Mouse (Mus musculus) olfactory bulb, adult 2 months (tissue): ENCODE data around the gene Rab7b. TPM values are rescaled to one million over a fixed set of nuclear protein-coding genes. Genes with fewer than 3 reads are reported as not detected.

Experiments used
- H3K27ac ChIP-seq: fragments of 200-500 bp; 2 replicates; pipeline ENCODE4 v1.5.1; 2012; ENCODE audit warnings: low read depth, low read length; ENCODE audit not compliant: insufficient read depth
- H3K4me1 ChIP-seq: fragments of 200-500 bp; 2 replicates; pipeline ENCODE4 v1.6.1; 2012; ENCODE audit warnings: low read length; ENCODE audit not compliant: control insufficient read depth, insufficient read depth
- H3K4me3 ChIP-seq: fragments of 200-500 bp; 2 replicates; pipeline ENCODE4 v1.5.1; 2012; ENCODE audit warnings: mild to moderate bottlenecking, low read depth, low read length, moderate library complexity; ENCODE audit not compliant: insufficient read depth
- CTCF ChIP-seq: fragments of 200-500 bp; IDR thresholded peaks from 2 replicates; pipeline ENCODE4 v1.5.1; 2012; ENCODE audit warnings: low read depth, mild to moderate bottlenecking, low read length, moderate library complexity; ENCODE audit not compliant: insufficient read depth
- POLR2A ChIP-seq: fragments of 200-500 bp; IDR thresholded peaks from 2 replicates; pipeline ENCODE4 v1.6.1; 2012; ENCODE audit warnings: mild to moderate bottlenecking, low read depth, low read length, moderate library complexity; ENCODE audit not compliant: insufficient read depth
- WGBS: fragments of 180-500 bp; shearing (Covaris S2); methylation state at CpG from one replicate; pipeline ENCODE4 v1.1.7; 2018; 5-methylcytosine and 5-hydroxymethylcytosine counted together
- polyA plus RNA-seq: library from polyadenylated mRNA; stranded (reverse); fragments of >200 nt; gene quantifications from 2 replicates; pipeline ENCODE4 v1.2.4, GENCODE M21; 2012; ENCODE audit warnings: low replicate concordance; ENCODE audit not compliant: missing spikeins, insufficient read depth, insufficient read length

The Rab7b gene
- polyA plus RNA-seq, 1 experiment = not detected

- no peak overlapping the region for H3K27ac ChIP-seq
- WGBS = 52% methylated on average over 2 of the region's 2 CpGs
- no peak overlapping the region for H3K4me3 ChIP-seq
- peaks cover 10% of the 10 kb centered on the region; the same call in 1 of the 2 replicates for H3K4me1 ChIP-seq
- TF ChIP-seq POLR2A = no peak
- TF ChIP-seq CTCF = no peak
Observed at GRCm38 (mm10) chr1:131747761-131748160, 59.3 kb downstream of the Rab7b start.

- Histone ChIP-seq H3K4me1 (peaks cover 8% of the 10 kb centered on the region; the same call in 1 of the 2 replicates), H3K4me3 (no peak overlapping the region), H3K27ac (no peak overlapping the region)
- 62% methylated on average over 2 of the region's 2 CpGs for WGBS
- TF ChIP-seq POLR2A = no peak
- TF ChIP-seq CTCF = no peak
Observed at GRCm38 (mm10) chr1:131748636-131749035, 60.1 kb downstream of the Rab7b start.

GRCm38 (mm10) chr1:131749706-131750545, 61.4 kb downstream of the Rab7b start:
- WGBS = 89% methylated on average over 15 of the region's 15 CpGs
- no peak overlapping the region for H3K27ac ChIP-seq
- H3K4me3 ChIP-seq = no peak overlapping the region
- H3K4me1 ChIP-seq = peaks cover 13% of the 10 kb centered on the region
- TF ChIP-seq POLR2A (no peak), CTCF (no peak)

GRCm38 (mm10) chr1:131751181-131751890, 62.8 kb downstream of the Rab7b start:
- H3K27ac ChIP-seq = no peak overlapping the region
- H3K4me3 ChIP-seq = no peak overlapping the region
- WGBS = 82% methylated on average over 3 of the region's 3 CpGs
- H3K4me1 ChIP-seq = peaks cover 17% of the 10 kb centered on the region
- TF ChIP-seq POLR2A (no peak), CTCF (no peak)

GRCm38 (mm10) chr1:131751891-131752311, 63.4 kb downstream of the Rab7b start:
- no peak overlapping the region for H3K27ac ChIP-seq
- H3K4me3 ChIP-seq = no peak overlapping the region
- peaks cover 17% of the 10 kb centered on the region for H3K4me1 ChIP-seq
- 49% methylated on average over 10 of the region's 10 CpGs for WGBS
- no peak for TF ChIP-seq POLR2A
- no peak for TF ChIP-seq CTCF

- 92% methylated on average over 3 of the region's 3 CpGs for WGBS
- H3K4me3 ChIP-seq = no peak overlapping the region
- no peak overlapping the region for H3K27ac ChIP-seq
- TF ChIP-seq CTCF (no peak), POLR2A (no peak)
- peaks cover 9% of the 10 kb centered on the region for H3K4me1 ChIP-seq
Observed at GRCm38 (mm10) chr1:131754212-131754829, 65.8 kb downstream of the Rab7b start.

- Histone ChIP-seq H3K4me1 (peaks cover 9% of the 10 kb centered on the region), H3K4me3 (no peak overlapping the region), H3K27ac (no peak overlapping the region)
- no peak for TF ChIP-seq POLR2A
- no peak for TF ChIP-seq CTCF
- 50% methylated on average over 4 of the region's 4 CpGs for WGBS
Observed at GRCm38 (mm10) chr1:131754916-131755315, 66.4 kb downstream of the Rab7b start.

GRCm38 (mm10) chr1:131757211-131757610, 68.7 kb downstream of the Rab7b start:
- TF ChIP-seq POLR2A (no peak), CTCF (no peak)
- no peak overlapping the region for H3K4me3 ChIP-seq
- no peak overlapping the region for H3K27ac ChIP-seq
- WGBS = 85% methylated on average over 6 of the region's 6 CpGs
- H3K4me1 ChIP-seq = peaks cover 9% of the 10 kb centered on the region

- 77% methylated on average over 7 of the region's 7 CpGs for WGBS
- Histone ChIP-seq H3K4me3 (no peak overlapping the region), H3K27ac (no peak overlapping the region), H3K4me1 (peaks cover 9% of the 10 kb centered on the region)
- TF ChIP-seq CTCF (no peak), POLR2A (no peak)
Observed at GRCm38 (mm10) chr1:131758796-131759195, 70.3 kb downstream of the Rab7b start.
